Mouse (Mus musculus) intestine, embryonic 15.5 days (tissue): ENCODE data around the gene Aph1a. TPM values are rescaled to one million over a fixed set of nuclear protein-coding genes. Genes with fewer than 3 reads are reported as not detected.

Source experiments
- ATAC-seq: fragments of 200-750 bp; cut with Nextera tagmentation; 2 replicates; pipeline ENCODE4 v1.8.0; 2017; ENCODE audit warnings: moderate TSS enrichment, moderate library complexity
- H3K27ac ChIP-seq: fragments of 300-500 bp; sonication (generic); 2 replicates; pipeline ENCODE4 v1.5.1; 2015; ENCODE audit warnings: mild to moderate bottlenecking, inconsistent platforms
- H3K27me3 ChIP-seq: fragments of 300-500 bp; sonication (generic); replicated peaks from 2 replicates; pipeline ENCODE4 v1.6.1; 2015; ENCODE audit warnings: inconsistent platforms
- H3K36me3 ChIP-seq: fragments of 300-500 bp; sonication (generic); 2 replicates; pipeline ENCODE4 v1.6.1; 2015; ENCODE audit warnings: inconsistent platforms
- H3K4me1 ChIP-seq: fragments of 300-500 bp; sonication (generic); replicated peaks from 2 replicates; pipeline ENCODE4 v1.6.1; 2015; ENCODE audit warnings: inconsistent platforms
- H3K4me2 ChIP-seq: fragments of 300-500 bp; sonication (generic); replicated peaks from 2 replicates; pipeline ENCODE4 v1.6.1; 2015; ENCODE audit warnings: mild to moderate bottlenecking, inconsistent platforms
- H3K4me3 ChIP-seq: fragments of 300-500 bp; sonication (generic); replicated peaks from 2 replicates; pipeline ENCODE4 v1.5.1; 2015; ENCODE audit warnings: inconsistent platforms
- H3K9ac ChIP-seq: fragments of 300-500 bp; sonication (generic); 2 replicates; pipeline ENCODE4 v1.6.1; 2015; ENCODE audit warnings: inconsistent platforms
- H3K9me3 ChIP-seq: fragments of 300-500 bp; sonication (generic); 2 replicates; pipeline ENCODE4 v1.6.1; 2016; ENCODE audit warnings: inconsistent platforms
- WGBS: fragments of 180-500 bp; shearing (Covaris S2); methylation state at CpG from one replicate; pipeline ENCODE4 v1.1.7; 2015; 5-methylcytosine and 5-hydroxymethylcytosine counted together
- polyA plus RNA-seq: library from polyadenylated mRNA; unstranded; fragments of >200 nt; fragmentation: Nextera tagmentation; extraction: Ambion mirVana; gene quantifications from 2 replicates; pipeline ENCODE4 v1.2.1, GENCODE M21; 2015

The Aph1a gene
- polyA plus RNA-seq, 1 experiment from 2014 or later = 38.8 TPM

- peak within 1 kb of the TSS; percentile 90 for H3K27ac ChIP-seq
- peak within 1 kb of the TSS; percentile 97 for H3K4me3 ChIP-seq
- H3K4me2 ChIP-seq = peak within 1 kb of the TSS; percentile 74
- ATAC-seq = peak; percentile 100
- H3K9me3 ChIP-seq = no peaks in the 10 kb centered on the region
- 0 out of 2 replicates have a peak, but pooled peaks cover 9% of the 10 kb centered on the region for H3K4me1 ChIP-seq
- peaks cover 6% of the 10 kb centered on the region for H3K36me3 ChIP-seq
- peak within 1 kb of the TSS; percentile 99 for H3K9ac ChIP-seq
- no peaks in the 10 kb centered on the region for H3K27me3 ChIP-seq
- under 1% methylated on average over 49 of the region's 49 CpGs for WGBS
These were observed 35.1 kb downstream of the Aph1a start, which contains the start of gene Anp32e for GRCm38 (mm10) chr3:95928658-95929503. Anp32e (plus strand) TSS chr3:95929246.

DNA sequence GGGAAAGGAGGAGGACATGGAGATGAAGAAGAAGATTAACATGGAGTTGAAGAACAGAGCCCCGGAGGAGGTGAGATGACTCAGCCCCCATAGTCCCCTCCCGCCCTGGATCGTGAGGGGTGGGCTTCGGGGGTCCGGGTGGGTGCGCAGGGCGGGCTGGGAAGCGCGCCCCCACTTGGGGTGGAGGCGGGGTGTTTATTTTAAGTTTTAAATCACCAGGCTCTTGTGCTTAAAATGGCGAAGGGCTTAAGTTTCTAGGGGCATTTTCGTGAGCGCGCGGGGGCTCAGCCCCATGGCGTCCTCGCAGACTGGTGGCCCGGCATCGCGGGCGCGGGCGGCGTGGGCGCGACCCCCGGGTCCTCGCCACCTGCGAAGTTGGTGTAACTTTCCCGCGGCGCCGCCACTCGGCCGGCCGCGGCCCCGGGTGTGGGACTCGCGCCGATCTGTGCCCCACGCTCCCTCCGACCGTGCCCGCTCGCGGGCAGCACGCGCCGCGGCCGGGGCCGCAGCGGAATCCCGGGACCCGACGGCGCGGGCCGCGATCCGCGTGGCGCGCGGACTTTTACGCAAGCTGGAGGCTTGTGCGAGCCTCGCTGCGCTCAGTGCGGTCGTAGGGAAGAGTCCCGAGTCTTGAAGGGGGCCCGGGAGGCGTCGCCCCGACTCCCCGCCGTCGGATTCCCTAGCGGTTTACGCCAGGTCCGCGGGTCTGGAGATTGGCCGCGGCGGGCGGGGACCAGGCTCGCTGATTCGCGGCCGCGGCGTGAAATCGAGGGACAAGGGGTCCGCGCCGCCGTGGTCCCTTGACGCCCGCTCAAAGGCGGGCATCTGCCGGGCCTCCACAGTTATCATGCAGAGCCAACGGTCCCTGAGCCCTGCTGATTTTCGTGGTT, 36.1 kb downstream of the Aph1a start:
- peak; percentile 41 for ATAC-seq
- Histone ChIP-seq H3K36me3 (peaks cover 15% of the 10 kb centered on the region), H3K4me1 (0 out of 2 replicates have a peak, but pooled peaks cover 9% of the 10 kb centered on the region), H3K4me2 (peak overlapping the region; percentile 74), H3K27me3 (no peaks in the 10 kb centered on the region), H3K9me3 (no peaks in the 10 kb centered on the region), H3K4me3 (peak overlapping the region; percentile 97), H3K27ac (peak overlapping the region; percentile 90), H3K9ac (peak overlapping the region; percentile 99)
- under 1% methylated on average over 105 of the region's 105 CpGs for WGBS

DNA sequence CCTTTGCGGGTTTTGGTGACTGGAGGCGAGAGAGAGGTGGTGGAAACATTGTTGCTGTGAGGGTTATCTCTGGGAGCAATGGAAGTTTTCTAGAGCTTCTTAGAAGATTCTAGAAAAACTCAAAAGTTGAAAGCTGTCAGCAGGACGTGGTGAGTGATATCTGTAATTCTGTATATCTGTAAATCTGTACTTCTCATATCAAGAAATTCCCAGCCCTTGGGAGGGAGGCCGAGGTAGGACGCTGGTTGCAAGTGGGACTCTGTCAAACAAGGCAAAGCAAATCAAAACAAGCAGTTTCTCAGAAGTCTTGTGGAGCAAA, 36.7 kb downstream of the Aph1a start:
- peak overlapping the region; percentile 99 for H3K9ac ChIP-seq
- H3K9me3 ChIP-seq = no peaks in the 10 kb centered on the region
- no peak for ATAC-seq
- 0 out of 2 replicates have a peak, but pooled peaks cover 9% of the 10 kb centered on the region for H3K4me1 ChIP-seq
- peaks cover 18% of the 10 kb centered on the region for H3K36me3 ChIP-seq
- H3K4me2 ChIP-seq = peak overlapping the region; percentile 74
- 0% methylated on average over 5 of the region's 5 CpGs for WGBS
- H3K27me3 ChIP-seq = no peaks in the 10 kb centered on the region
- H3K4me3 ChIP-seq = peak overlapping the region; percentile 97
- H3K27ac ChIP-seq = peak overlapping the region; percentile 90

DNA sequence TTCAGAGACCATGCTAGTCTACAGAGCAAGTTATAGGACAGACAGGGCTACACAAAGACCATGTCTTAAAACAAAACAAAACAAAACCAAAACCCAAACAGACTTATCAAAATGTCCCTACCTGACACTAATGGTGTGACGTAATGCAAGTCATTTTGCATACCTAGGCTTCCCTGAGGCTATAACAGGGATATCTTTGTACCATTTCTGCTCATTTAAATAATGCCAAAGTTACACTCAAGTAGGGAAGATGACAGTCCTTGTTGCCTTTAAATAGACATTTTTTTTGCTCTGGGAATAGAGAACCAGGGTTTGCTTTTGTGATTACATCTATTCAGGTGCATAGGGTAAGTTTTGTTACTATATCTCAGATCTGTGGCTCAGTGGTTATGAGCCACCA, 37.7 kb downstream of the Aph1a start:
- Histone ChIP-seq H3K9ac (no peak overlapping the region), H3K4me2 (no peak overlapping the region), H3K27ac (no peak overlapping the region), H3K27me3 (no peaks in the 10 kb centered on the region), H3K4me3 (no peak overlapping the region), H3K36me3 (peaks cover 20% of the 10 kb centered on the region), H3K9me3 (no peaks in the 10 kb centered on the region), H3K4me1 (0 out of 2 replicates have a peak, but pooled peaks cover 9% of the 10 kb centered on the region)
- ATAC-seq = no peak
- 91% methylated on average over 1 of the region's 1 CpGs for WGBS

DNA sequence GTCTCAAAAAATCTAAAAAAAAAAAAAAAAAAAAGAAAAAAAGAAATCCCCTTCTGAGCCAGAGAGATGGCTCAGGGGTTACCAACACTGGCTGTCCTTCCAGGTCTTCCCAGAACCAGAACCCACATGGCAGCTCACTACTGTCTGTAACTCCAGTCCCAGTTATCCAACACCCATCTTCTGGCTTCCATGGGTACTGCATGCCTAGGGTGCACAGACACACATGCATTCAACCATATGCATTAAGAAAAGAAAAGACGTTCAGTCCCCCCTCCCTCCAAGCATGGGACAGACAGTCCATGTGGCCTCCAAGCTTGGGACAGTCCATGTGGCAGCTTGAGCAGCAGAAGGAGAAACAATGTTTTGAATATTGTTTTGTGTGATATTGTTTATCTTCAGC, 38.4 kb downstream of the Aph1a start:
- H3K9ac ChIP-seq = no peak overlapping the region
- WGBS = 65% methylated on average over 1 of the region's 1 CpGs
- H3K27me3 ChIP-seq = no peaks in the 10 kb centered on the region
- no peak overlapping the region for H3K4me3 ChIP-seq
- ATAC-seq = no peak
- H3K36me3 ChIP-seq = peaks cover 27% of the 10 kb centered on the region
- H3K9me3 ChIP-seq = no peaks in the 10 kb centered on the region
- no peak overlapping the region for H3K27ac ChIP-seq
- no peak overlapping the region for H3K4me2 ChIP-seq
- H3K4me1 ChIP-seq = 0 out of 2 replicates have a peak, but pooled peaks cover 9% of the 10 kb centered on the region

- Histone ChIP-seq H3K4me2 (no peak overlapping the region), H3K27me3 (no peaks in the 10 kb centered on the region), H3K36me3 (peaks cover 31% of the 10 kb centered on the region), H3K4me1 (0 out of 2 replicates have a peak, but pooled peaks cover 9% of the 10 kb centered on the region), H3K27ac (no peak overlapping the region), H3K9ac (no peak overlapping the region), H3K4me3 (no peak overlapping the region), H3K9me3 (no peaks in the 10 kb centered on the region)
- ATAC-seq = no peak
- WGBS = 88% methylated on average over 7 of the region's 7 CpGs
These were observed 38.8 kb downstream of the Aph1a start for GRCm38 (mm10) chr3:95932566-95932965.

GRCm38 (mm10) chr3:95933111-95933750, 39.5 kb downstream of the Aph1a start:
- Histone ChIP-seq H3K4me1 (0 out of 2 replicates have a peak, but pooled peaks cover 9% of the 10 kb centered on the region), H3K36me3 (peaks cover 38% of the 10 kb centered on the region)

GRCm38 (mm10) chr3:95934448-95934847, 40.7 kb downstream of the Aph1a start:
- H3K9ac ChIP-seq = no peak overlapping the region
- H3K4me3 ChIP-seq = no peak overlapping the region
- H3K36me3 ChIP-seq = peaks cover 50% of the 10 kb centered on the region
- H3K27ac ChIP-seq = no peak overlapping the region
- no peaks in the 10 kb centered on the region for H3K27me3 ChIP-seq
- ATAC-seq = no peak
- 0 out of 2 replicates have a peak, but pooled peaks cover 9% of the 10 kb centered on the region for H3K4me1 ChIP-seq
- no peaks in the 10 kb centered on the region for H3K9me3 ChIP-seq
- 91% methylated on average over 1 of the region's 1 CpGs for WGBS
- no peak overlapping the region for H3K4me2 ChIP-seq

More at GRCm38 (mm10) chr3:95933111-95933750, 39.5 kb downstream of the Aph1a start:
- Histone ChIP-seq H3K27ac (no peak overlapping the region), H3K27me3 (no peaks in the 10 kb centered on the region), H3K9ac (no peak overlapping the region), H3K9me3 (no peaks in the 10 kb centered on the region), H3K4me2 (no peak overlapping the region), H3K4me3 (no peak overlapping the region)
- ATAC-seq = no peak
- WGBS = 94% methylated on average over 7 of the region's 7 CpGs

DNA sequence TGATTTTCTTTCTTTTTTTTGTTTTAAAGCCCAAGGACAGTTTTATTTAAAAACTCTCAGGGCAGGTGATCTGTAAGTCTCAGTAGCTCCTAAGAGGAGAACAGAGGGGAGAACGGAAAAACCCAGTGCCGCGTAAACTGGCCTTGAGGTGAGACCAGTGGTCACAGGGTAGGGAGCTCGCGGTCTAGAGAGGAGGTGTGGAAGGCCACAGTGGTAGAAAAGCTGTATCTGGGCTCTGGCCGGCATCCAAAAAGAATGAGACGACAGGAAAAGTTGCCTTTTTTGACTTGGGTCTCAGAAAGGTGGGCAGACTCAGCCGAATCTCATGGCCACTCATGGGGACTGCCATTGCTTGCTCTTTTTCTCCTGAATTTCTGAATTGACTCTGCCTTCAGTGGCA, 44.4 kb downstream of the Aph1a start:
- H3K4me3 ChIP-seq = no peak overlapping the region
- WGBS = 95% methylated on average over 8 of the region's 8 CpGs
- H3K9me3 ChIP-seq = no peaks in the 10 kb centered on the region
- no peak overlapping the region for H3K9ac ChIP-seq
- H3K27ac ChIP-seq = no peak overlapping the region
- H3K27me3 ChIP-seq = no peaks in the 10 kb centered on the region
- peaks cover 65% of the 10 kb centered on the region for H3K36me3 ChIP-seq
- no peak for ATAC-seq
- H3K4me2 ChIP-seq = no peak overlapping the region
- no peaks in the 10 kb centered on the region for H3K4me1 ChIP-seq

DNA sequence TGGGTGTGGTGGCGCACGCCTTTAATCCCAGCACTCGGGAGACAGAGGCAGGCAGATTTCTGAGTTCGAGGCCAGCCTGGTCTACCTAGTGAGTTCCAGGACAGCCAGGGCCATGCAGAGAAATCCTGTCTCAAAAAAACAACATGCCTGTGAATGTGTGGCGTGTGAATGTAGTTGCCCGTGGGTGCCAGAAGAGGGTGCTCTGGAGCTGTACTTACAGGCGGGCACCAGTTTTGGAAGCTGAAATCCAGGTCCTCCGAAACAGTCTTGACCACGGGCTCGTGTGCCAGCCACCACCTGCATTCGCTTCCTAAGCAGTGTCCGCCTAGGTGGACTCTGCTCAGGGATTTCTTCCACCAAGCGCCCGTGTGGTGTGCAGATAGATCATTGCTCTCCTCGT, 45.1 kb downstream of the Aph1a start:
- WGBS = 94% methylated on average over 15 of the region's 15 CpGs

DNA sequence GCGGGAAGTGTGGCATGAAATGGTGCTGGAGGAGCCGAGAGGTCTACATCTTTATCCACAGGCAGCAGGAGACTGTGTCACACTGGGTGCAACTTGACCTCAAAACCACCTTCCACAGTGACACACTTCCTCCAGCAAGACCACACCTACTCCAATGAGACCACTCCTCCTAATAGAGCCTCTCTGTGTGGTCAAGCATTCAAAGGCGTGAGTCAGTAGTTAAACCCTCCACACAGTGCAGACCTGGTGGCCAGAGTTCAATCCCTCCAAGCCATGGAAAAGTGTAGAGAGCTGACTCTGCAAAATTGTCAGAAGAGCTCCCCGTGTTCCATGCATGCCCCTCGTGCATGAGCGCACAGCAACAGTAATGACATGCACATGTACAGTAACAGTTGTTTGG, 49.0 kb downstream of the Aph1a start:
- no peak overlapping the region for H3K4me2 ChIP-seq
- H3K4me1 ChIP-seq = no peaks in the 10 kb centered on the region
- H3K27ac ChIP-seq = no peak overlapping the region
- no peak overlapping the region for H3K4me3 ChIP-seq
- peaks cover 42% of the 10 kb centered on the region for H3K36me3 ChIP-seq
- ATAC-seq = no peak
- 88% methylated on average over 6 of the region's 6 CpGs for WGBS
- no peak overlapping the region for H3K9ac ChIP-seq
- no peaks in the 10 kb centered on the region for H3K27me3 ChIP-seq
- no peaks in the 10 kb centered on the region for H3K9me3 ChIP-seq

More for the DNA sequence above, 45.1 kb downstream of the Aph1a start:
- Histone ChIP-seq H3K9me3 (no peaks in the 10 kb centered on the region), H3K27ac (no peak overlapping the region), H3K4me1 (no peaks in the 10 kb centered on the region), H3K4me3 (no peak overlapping the region), H3K9ac (no peak overlapping the region), H3K36me3 (peaks cover 60% of the 10 kb centered on the region), H3K27me3 (no peaks in the 10 kb centered on the region), H3K4me2 (no peak overlapping the region)
- no peak for ATAC-seq

DNA sequence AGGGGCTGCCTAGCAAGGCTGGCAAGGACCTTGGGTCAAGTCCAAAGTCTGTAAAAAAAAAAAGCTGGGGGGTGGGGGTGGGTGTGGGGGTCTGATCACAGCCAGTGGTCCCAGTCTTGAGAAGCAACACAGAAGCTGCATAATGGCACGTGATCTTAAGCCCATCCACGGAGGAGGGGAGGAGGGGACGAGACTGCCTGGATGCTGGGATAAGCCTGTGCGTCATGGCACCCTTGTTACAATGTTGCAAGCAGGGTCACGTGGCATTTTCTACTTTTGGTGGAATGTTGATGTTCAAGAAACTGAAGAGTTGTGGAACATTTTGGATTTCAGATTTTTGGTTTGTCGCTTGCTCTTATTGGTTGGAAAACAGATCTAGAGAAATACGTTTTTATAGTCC, 49.5 kb downstream of the Aph1a start:
- Histone ChIP-seq H3K36me3 (peaks cover 37% of the 10 kb centered on the region), H3K4me2 (no peak overlapping the region), H3K9ac (no peak overlapping the region), H3K27me3 (no peaks in the 10 kb centered on the region), H3K4me1 (no peaks in the 10 kb centered on the region), H3K9me3 (no peaks in the 10 kb centered on the region), H3K27ac (no peak overlapping the region), H3K4me3 (no peak overlapping the region)
- 93% methylated on average over 7 of the region's 7 CpGs for whole genome bisulfite sequencing
- ATAC-seq = no peak
